Comparison of ENCODE assay signal across 22 mouse cellular contexts in genomic region chr5:73514202-73514601, GRCm38 (mm10). TPM values are rescaled to one million over a fixed set of nuclear protein-coding genes. Genes with fewer than 3 reads are reported as not detected.
A peak's percentile ranks its signal among the peaks of the same experiment; 100 is the strongest.
DNase-seq lines count a peak whose midpoint lies in the region; ATAC-seq and TF ChIP-seq lines count a peak whose summit lies in the region.
"Had no signal": no experiment of that assay in that cellular context is flagged by ENCODE, and none has a peak within 500 bp of the region (broad histone marks: within the 10 kb centered on the region; RNA-seq: fewer than 3 reads in every experiment).

No protein-coding gene starts in this region.

- H3K9me3 ChIP-seq in midbrain, embryonic 11.5 days (ENCODE audit: control insufficient read depth, low read length) = no peaks in the 10 kb centered on the region
- H3K9me3 ChIP-seq in midbrain, embryonic 15.5 days = no peaks in the 10 kb centered on the region
- H3K9me3 ChIP-seq: G1E had no signal

- TF ChIP-seq POLR2A in kidney, adult 2 months (IDR thresholded peaks at IDR 0.05; ENCODE audit: low read depth, low read length) = no peak

- H3K27me3 ChIP-seq in kidney, adult 2 months (replicated peaks; ENCODE audit: control insufficient read depth, insufficient read depth, low read length) = no peaks in the 10 kb centered on the region
- H3K27me3 ChIP-seq in midbrain, embryonic 11.5 days (ENCODE audit: control insufficient read depth, insufficient read depth, low read length) = no peaks in the 10 kb centered on the region
- no peaks in the 10 kb centered on the region for H3K27me3 ChIP-seq in midbrain, embryonic 15.5 days (replicated peaks)
- H3K27me3 ChIP-seq: CH12.LX, Patski had no signal

- 0 out of 2 replicates have a peak overlapping the region, but pooled peaks have one; percentile 28 for H3K27ac ChIP-seq in kidney, adult 2 months (ENCODE audit: insufficient read depth, low read depth, low read length)
- H3K27ac ChIP-seq in midbrain, embryonic 11.5 days (ENCODE audit: low read depth, low read length) = no peak overlapping the region
- no peak overlapping the region for H3K27ac ChIP-seq in midbrain, embryonic 15.5 days

- no peak for TF ChIP-seq CTCF in kidney, adult 2 months (conservative IDR thresholded peaks at IDR 0.05; ENCODE audit: insufficient read depth, insufficient read length, low read depth, low read length)

- no peak overlapping the region for H3K4me3 ChIP-seq in kidney, adult 2 months (ENCODE audit: insufficient read depth, low read depth, low read length)
- H3K4me3 ChIP-seq in midbrain, embryonic 11.5 days (ENCODE audit: low read depth, low read length) = no peak overlapping the region
- no peak overlapping the region for H3K4me3 ChIP-seq in midbrain, embryonic 15.5 days

- H3K9ac ChIP-seq in midbrain, embryonic 11.5 days (ENCODE audit: low read length) = no peak overlapping the region
- H3K9ac ChIP-seq in midbrain, embryonic 15.5 days = no peak overlapping the region

- peak; percentile 81 for DNase-seq in heart, adult 11 months
- no peak for DNase-seq in heart, postnatal 36 days
- peak; percentile 67 for DNase-seq in kidney, adult 2 months
- DNase-seq in kidney, adult 11 months = no peak
- peak; percentile 61 for DNase-seq in kidney, adult 9 months
- DNase-seq in kidney, postnatal 10 days = no peak
- DNase-seq in midbrain, embryonic 11.5 days (ENCODE audit: low spot score, missing footprints) = peak; percentile 53
- DNase-seq: adrenal gland, adult 2 months; adrenal gland, adult 8-10 months; adrenal gland, postnatal 10 days; adrenal gland, postnatal 14 days; adrenal gland, postnatal 25 days; adrenal gland, postnatal 36 days; B cell, adult 2 months; cerebellum, adult 11 months; cerebellum, adult 11-12 months had no signal

- H3K4me2 ChIP-seq in midbrain, embryonic 11.5 days = no peak overlapping the region
- no peak overlapping the region for H3K4me2 ChIP-seq in midbrain, embryonic 15.5 days

- ATAC-seq in midbrain, embryonic 11.5 days (ENCODE audit: low FRiP score) = no peak
- ATAC-seq in midbrain, embryonic 15.5 days (replicated peaks) = no peak
- ATAC-seq: activated CD4-positive, CD25-positive, alpha-beta regulatory T cell, adult 4 months; CD4-positive, CD25-positive, alpha-beta regulatory T cell, adult 4 months; Patski had no signal

- H3K4me1 ChIP-seq in kidney, adult 2 months (ENCODE audit: control insufficient read depth, insufficient read depth, low read length) = peaks cover 27% of the 10 kb centered on the region
- 0 out of 2 replicates have a peak, but pooled peaks cover 2% of the 10 kb centered on the region for H3K4me1 ChIP-seq in midbrain, embryonic 11.5 days (ENCODE audit: control insufficient read depth, insufficient read depth, low read length)
- H3K4me1 ChIP-seq in midbrain, embryonic 15.5 days = no peaks in the 10 kb centered on the region

- intact Hi-C loops in heart, postnatal 36 days (cut with DNase I) = no loop called here

- H3K36me3 ChIP-seq in kidney, adult 2 months (ENCODE audit: control insufficient read depth, insufficient read depth, low read length) = no peaks in the 10 kb centered on the region
- H3K36me3 ChIP-seq in midbrain, embryonic 11.5 days (ENCODE audit: control insufficient read depth, insufficient read depth, low read length) = no peaks in the 10 kb centered on the region; the same call in 1 of the 2 replicates
- peaks cover 6% of the 10 kb centered on the region for H3K36me3 ChIP-seq in midbrain, embryonic 15.5 days (replicated peaks)

- WGBS in kidney, adult 2 months = 70% methylated on average over 2 of the region's 2 CpGs
- WGBS in midbrain, embryonic 11.5 days = 96% methylated on average over 2 of the region's 2 CpGs
- 94% methylated on average over 2 of the region's 2 CpGs for WGBS in midbrain, embryonic 15.5 days

RNA-seq across cellular contexts. Expression of gene Dcun1d4, which starts 33.4 kb away (rescaled TPM):
- total RNA-seq in heart, postnatal 36 days (2021) = 10 to 100 TPM; 14.7 to 18.2 TPM
- 12.3 and 14.2 TPM in 2 replicates for polyA plus RNA-seq in kidney, adult 2 months (2012; rRNA removed)
- polyA plus RNA-seq in midbrain, embryonic 11.5 days (2014; fragmentation: Nextera tagmentation; extraction: Ambion mirVana) = 69.6 and 83.0 TPM in 2 replicates
- polyA plus RNA-seq in midbrain, embryonic 15.5 days (2015; fragmentation: Nextera tagmentation; extraction: Ambion mirVana) = 46.7 and 52.2 TPM in 2 replicates

Comparison
In these comparisons a context has a peak if more than half of its experiments do, and no peak if none do; other contexts are left out.
1. DNase-seq: peak in heart, adult 11 months (single experiment), kidney, adult 2 months (single experiment), kidney, adult 9 months (single experiment) and midbrain, embryonic 11.5 days (single experiment); none in heart, postnatal 36 days (0 of 2), kidney, adult 11 months (single experiment) and kidney, postnatal 10 days (single experiment).